Mouse (Mus musculus): ENCODE results near the gene Serpini2. TPM values are rescaled to one million over a fixed set of nuclear protein-coding genes. Genes with fewer than 3 reads are reported as not detected.
"Not testable (repeated sequence)": the region's sequence is repeated elsewhere in the genome, so short reads cannot be mapped to it uniquely, and the experiment has no call there.

Serpini2 gene
- not detected in 2 replicates for polyA plus RNA-seq (2016; fragmentation: Nextera tagmentation; extraction: Ambion mirVana)

GRCm38 (mm10) chr3:75269978-75270377 is at the start of gene Serpini2:
TSS of gene Serpini2 (minus strand) at chr3:75270078.
- H3K27ac ChIP-seq = no peak within 1 kb of the TSS
- no peaks in the 10 kb centered on the region for H3K4me1 ChIP-seq (replicated peaks)
- no peak for DNase-seq (ENCODE audit: low spot score)
- no peaks in the 10 kb centered on the region for H3K36me3 ChIP-seq
- WGBS = 86% methylated on average over 2 of the region's 2 CpGs
- no peaks in the 10 kb centered on the region for H3K9me3 ChIP-seq
- H3K27me3 ChIP-seq (ENCODE audit: insufficient read depth, poor library complexity, severe bottlenecking) = no peaks in the 10 kb centered on the region
- no peak within 1 kb of the TSS for H3K4me3 ChIP-seq

GRCm38 (mm10) chr3:75308861-75309260 is 39.0 kb upstream of the Serpini2 start:
- no peak overlapping the region for H3K4me3 ChIP-seq
- 89% methylated on average over 4 of the region's 4 CpGs for WGBS
- no peaks in the 10 kb centered on the region for H3K36me3 ChIP-seq
- no peak overlapping the region for H3K27ac ChIP-seq
- H3K9me3 ChIP-seq = no peaks in the 10 kb centered on the region
- no peaks in the 10 kb centered on the region for H3K4me1 ChIP-seq (replicated peaks)
- no peaks in the 10 kb centered on the region for H3K27me3 ChIP-seq (ENCODE audit: insufficient read depth, poor library complexity, severe bottlenecking)
- DNase-seq (ENCODE audit: low spot score) = no peak

- Histone ChIP-seq H3K4me1 (replicated peaks) (no peaks in the 10 kb centered on the region), H3K36me3 (no peaks in the 10 kb centered on the region), H3K27ac (no peak overlapping the region), H3K9me3 (no peaks in the 10 kb centered on the region), H3K4me3 (no peak overlapping the region), H3K27me3 (ENCODE audit: insufficient read depth, poor library complexity, severe bottlenecking) (no peaks in the 10 kb centered on the region)
- 75% methylated on average over 3 of the region's 3 CpGs for WGBS
- no peak for DNase-seq (ENCODE audit: low spot score)
Observed at GRCm38 (mm10) chr3:75308228-75308627, 38.4 kb upstream of the Serpini2 start.

GRCm38 (mm10) chr3:75305584-75305983 is 35.7 kb upstream of the Serpini2 start:
- Histone ChIP-seq H3K27me3 (ENCODE audit: insufficient read depth, poor library complexity, severe bottlenecking) (no peaks in the 10 kb centered on the region), H3K36me3 (no peaks in the 10 kb centered on the region), H3K9me3 (no peaks in the 10 kb centered on the region), H3K27ac (no peak overlapping the region), H3K4me3 (no peak overlapping the region), H3K4me1 (replicated peaks) (no peaks in the 10 kb centered on the region)
- DNase-seq (ENCODE audit: low spot score) = no peak
- 94% methylated on average over 3 of the region's 3 CpGs for WGBS

GRCm38 (mm10) chr3:75304621-75305020 is 34.7 kb upstream of the Serpini2 start:
- 91% methylated on average over 5 of the region's 5 CpGs for WGBS
- no peak overlapping the region for H3K27ac ChIP-seq
- H3K9me3 ChIP-seq = no peaks in the 10 kb centered on the region
- no peaks in the 10 kb centered on the region for H3K27me3 ChIP-seq (ENCODE audit: insufficient read depth, poor library complexity, severe bottlenecking)
- DNase-seq (ENCODE audit: low spot score) = no peak
- H3K4me1 ChIP-seq (replicated peaks) = no peaks in the 10 kb centered on the region
- H3K4me3 ChIP-seq = no peak overlapping the region
- no peaks in the 10 kb centered on the region for H3K36me3 ChIP-seq

GRCm38 (mm10) chr3:75301072-75301471 is 31.2 kb upstream of the Serpini2 start:
- no peak for DNase-seq (ENCODE audit: low spot score)
- no peak overlapping the region for H3K27ac ChIP-seq
- H3K27me3 ChIP-seq (ENCODE audit: insufficient read depth, poor library complexity, severe bottlenecking) = no peaks in the 10 kb centered on the region
- no peak overlapping the region for H3K4me3 ChIP-seq
- peaks cover 9% of the 10 kb centered on the region; the same call in 1 of the 2 replicates for H3K4me1 ChIP-seq (replicated peaks)
- H3K9me3 ChIP-seq = no peaks in the 10 kb centered on the region
- no peaks in the 10 kb centered on the region for H3K36me3 ChIP-seq
- 95% methylated on average over 2 of the region's 2 CpGs for WGBS

- WGBS = 95% methylated on average over 1 of the region's 1 CpGs
- DNase-seq (ENCODE audit: low spot score); H3K36me3 ChIP-seq; H3K4me3 ChIP-seq; H3K9me3 ChIP-seq; H3K4me1 ChIP-seq (replicated peaks); H3K27me3 ChIP-seq (ENCODE audit: insufficient read depth, poor library complexity, severe bottlenecking); H3K27ac ChIP-seq: not testable (repeated sequence)
Observed at GRCm38 (mm10) chr3:75299464-75299863, 29.6 kb upstream of the Serpini2 start.

- Histone ChIP-seq H3K36me3 (no peaks in the 10 kb centered on the region), H3K27ac (no peak overlapping the region), H3K27me3 (ENCODE audit: insufficient read depth, poor library complexity, severe bottlenecking) (no peaks in the 10 kb centered on the region), H3K9me3 (no peaks in the 10 kb centered on the region), H3K4me3 (no peak overlapping the region), H3K4me1 (replicated peaks) (peaks cover 9% of the 10 kb centered on the region; the same call in 1 of the 2 replicates)
- DNase-seq (ENCODE audit: low spot score) = no peak
- 45% methylated on average over 3 of the region's 3 CpGs for WGBS
Observed at GRCm38 (mm10) chr3:75297758-75298111, 27.9 kb upstream of the Serpini2 start.

GRCm38 (mm10) chr3:75297026-75297757 is 27.3 kb upstream of the Serpini2 start:
- no peak for DNase-seq (ENCODE audit: low spot score)
- H3K4me1 ChIP-seq (replicated peaks) = peaks cover 9% of the 10 kb centered on the region; the same call in 1 of the 2 replicates
- no peaks in the 10 kb centered on the region for H3K27me3 ChIP-seq (ENCODE audit: insufficient read depth, poor library complexity, severe bottlenecking)
- H3K4me3 ChIP-seq = no peak overlapping the region
- H3K36me3 ChIP-seq = no peaks in the 10 kb centered on the region
- H3K27ac ChIP-seq = no peak overlapping the region
- H3K9me3 ChIP-seq = no peaks in the 10 kb centered on the region
- 67% methylated on average over 2 of the region's 2 CpGs for WGBS

- 90% methylated on average over 2 of the region's 2 CpGs for WGBS
- H3K36me3 ChIP-seq = no peaks in the 10 kb centered on the region
- H3K4me3 ChIP-seq = no peak overlapping the region
- DNase-seq (ENCODE audit: low spot score) = no peak
- H3K27me3 ChIP-seq (ENCODE audit: insufficient read depth, poor library complexity, severe bottlenecking) = no peaks in the 10 kb centered on the region
- H3K27ac ChIP-seq = no peak overlapping the region
- peaks cover 9% of the 10 kb centered on the region; the same call in 1 of the 2 replicates for H3K4me1 ChIP-seq (replicated peaks)
- no peaks in the 10 kb centered on the region for H3K9me3 ChIP-seq
Observed at GRCm38 (mm10) chr3:75293243-75293642, 23.4 kb upstream of the Serpini2 start.

GRCm38 (mm10) chr3:75277455-75277854 is 7.6 kb upstream of the Serpini2 start:
- Histone ChIP-seq H3K4me1 (replicated peaks) (peaks cover 10% of the 10 kb centered on the region; the same call in 1 of the 2 replicates), H3K27me3 (ENCODE audit: insufficient read depth, poor library complexity, severe bottlenecking) (no peaks in the 10 kb centered on the region), H3K27ac (no peak overlapping the region), H3K36me3 (no peaks in the 10 kb centered on the region), H3K4me3 (no peak overlapping the region), H3K9me3 (no peaks in the 10 kb centered on the region)
- no peak for DNase-seq (ENCODE audit: low spot score)
- 83% methylated on average over 4 of the region's 4 CpGs for WGBS

GRCm38 (mm10) chr3:75276522-75276921 is 6.6 kb upstream of the Serpini2 start:
- no peaks in the 10 kb centered on the region for H3K27me3 ChIP-seq (ENCODE audit: insufficient read depth, poor library complexity, severe bottlenecking)
- 91% methylated on average over 3 of the region's 3 CpGs for WGBS

GRCm38 (mm10) chr3:75275127-75275526 is 5.2 kb upstream of the Serpini2 start:
- Histone ChIP-seq H3K27me3 (ENCODE audit: insufficient read depth, poor library complexity, severe bottlenecking) (no peaks in the 10 kb centered on the region), H3K9me3 (no peaks in the 10 kb centered on the region), H3K36me3 (no peaks in the 10 kb centered on the region), H3K27ac (no peak overlapping the region), H3K4me1 (replicated peaks) (peaks cover 10% of the 10 kb centered on the region; the same call in 1 of the 2 replicates), H3K4me3 (no peak overlapping the region)
- no peak for DNase-seq (ENCODE audit: low spot score)

More at GRCm38 (mm10) chr3:75276522-75276921, 6.6 kb upstream of the Serpini2 start:
- DNase-seq (ENCODE audit: low spot score) = no peak
- Histone ChIP-seq H3K4me3 (no peak overlapping the region), H3K9me3 (no peaks in the 10 kb centered on the region), H3K27ac (no peak overlapping the region), H3K36me3 (no peaks in the 10 kb centered on the region), H3K4me1 (replicated peaks) (peaks cover 10% of the 10 kb centered on the region; the same call in 1 of the 2 replicates)

Data from hindbrain, embryonic 10.5 days (tissue).